Mouse (Mus musculus): Measurements from ENCODE around the gene Ttll5. TPM values are rescaled to one million over a fixed set of nuclear protein-coding genes. Genes with fewer than 3 reads are reported as not detected.

The Ttll5 gene
- polyA plus RNA-seq, 1 experiment = 22.2 TPM

- peak; percentile 67 for DNase-seq (ENCODE audit: low read depth)
- TF ChIP-seq CTCF (IDR thresholded peaks at IDR 0.05; ENCODE audit: borderline replicate concordance, extremely low read depth, insufficient read depth, insufficient read length) = no peak
- no peak for TF ChIP-seq POLR2A (IDR thresholded peaks at IDR 0.05; ENCODE audit: borderline replicate concordance, extremely low read depth, insufficient read depth, insufficient read length, poor library complexity, severe bottlenecking)
Observed at GRCm38 (mm10) chr12:85992013-85992837, 167.8 kb downstream of the Ttll5 start.

- TF ChIP-seq POLR2A (IDR thresholded peaks at IDR 0.05; ENCODE audit: borderline replicate concordance, extremely low read depth, insufficient read depth, insufficient read length, poor library complexity, severe bottlenecking) = no peak
- no peak for DNase-seq (ENCODE audit: low read depth)
Observed at GRCm38 (mm10) chr12:85992838-85993234, 168.4 kb downstream of the Ttll5 start.

GRCm38 (mm10) chr12:85993790-85994360 is 169.4 kb downstream of the Ttll5 start:
- no peak for TF ChIP-seq CTCF (IDR thresholded peaks at IDR 0.05; ENCODE audit: borderline replicate concordance, extremely low read depth, insufficient read depth, insufficient read length)
- no peak for TF ChIP-seq POLR2A (IDR thresholded peaks at IDR 0.05; ENCODE audit: borderline replicate concordance, extremely low read depth, insufficient read depth, insufficient read length, poor library complexity, severe bottlenecking)

GRCm38 (mm10) chr12:86000641-86001073 is 176.2 kb downstream of the Ttll5 start:
- peak; percentile 89 for DNase-seq (ENCODE audit: low read depth)
- TF ChIP-seq POLR2A (IDR thresholded peaks at IDR 0.05; ENCODE audit: borderline replicate concordance, extremely low read depth, insufficient read depth, insufficient read length, poor library complexity, severe bottlenecking) (no peak), CTCF (IDR thresholded peaks at IDR 0.05; ENCODE audit: borderline replicate concordance, extremely low read depth, insufficient read depth, insufficient read length) (no peak)

More at GRCm38 (mm10) chr12:85993790-85994360, 169.4 kb downstream of the Ttll5 start:
- no peak for DNase-seq (ENCODE audit: low read depth)

GRCm38 (mm10) chr12:86001120-86001655 is 176.7 kb downstream of the Ttll5 start:
- TF ChIP-seq POLR2A (IDR thresholded peaks at IDR 0.05; ENCODE audit: borderline replicate concordance, extremely low read depth, insufficient read depth, insufficient read length, poor library complexity, severe bottlenecking) (no peak), CTCF (IDR thresholded peaks at IDR 0.05; ENCODE audit: borderline replicate concordance, extremely low read depth, insufficient read depth, insufficient read length) (no peak)
- DNase-seq (ENCODE audit: low read depth) = no peak

- DNase-seq (ENCODE audit: low read depth) = no peak
Observed at GRCm38 (mm10) chr12:86004627-86005026, 180.2 kb downstream of the Ttll5 start.

GRCm38 (mm10) chr12:86007377-86007776 is 182.9 kb downstream of the Ttll5 start:
- no peak for DNase-seq (ENCODE audit: low read depth)
- no peak for TF ChIP-seq CTCF (IDR thresholded peaks at IDR 0.05; ENCODE audit: borderline replicate concordance, extremely low read depth, insufficient read depth, insufficient read length)
- TF ChIP-seq POLR2A (IDR thresholded peaks at IDR 0.05; ENCODE audit: borderline replicate concordance, extremely low read depth, insufficient read depth, insufficient read length, poor library complexity, severe bottlenecking) = no peak

More at GRCm38 (mm10) chr12:86004627-86005026, 180.2 kb downstream of the Ttll5 start:
- no peak for TF ChIP-seq CTCF (IDR thresholded peaks at IDR 0.05; ENCODE audit: borderline replicate concordance, extremely low read depth, insufficient read depth, insufficient read length)

GRCm38 (mm10) chr12:86010656-86011055 is 186.2 kb downstream of the Ttll5 start:
- DNase-seq (ENCODE audit: low read depth) = no peak
- no peak for TF ChIP-seq CTCF (IDR thresholded peaks at IDR 0.05; ENCODE audit: borderline replicate concordance, extremely low read depth, insufficient read depth, insufficient read length)
- TF ChIP-seq POLR2A (IDR thresholded peaks at IDR 0.05; ENCODE audit: borderline replicate concordance, extremely low read depth, insufficient read depth, insufficient read length, poor library complexity, severe bottlenecking) = no peak

GRCm38 (mm10) chr12:86012195-86012594 is 187.7 kb downstream of the Ttll5 start:
- TF ChIP-seq CTCF (IDR thresholded peaks at IDR 0.05; ENCODE audit: borderline replicate concordance, extremely low read depth, insufficient read depth, insufficient read length) (no peak), POLR2A (IDR thresholded peaks at IDR 0.05; ENCODE audit: borderline replicate concordance, extremely low read depth, insufficient read depth, insufficient read length, poor library complexity, severe bottlenecking) (no peak)

GRCm38 (mm10) chr12:86014174-86014573 is 189.7 kb downstream of the Ttll5 start:
- no peak for TF ChIP-seq CTCF (IDR thresholded peaks at IDR 0.05; ENCODE audit: borderline replicate concordance, extremely low read depth, insufficient read depth, insufficient read length)
- no peak for TF ChIP-seq POLR2A (IDR thresholded peaks at IDR 0.05; ENCODE audit: borderline replicate concordance, extremely low read depth, insufficient read depth, insufficient read length, poor library complexity, severe bottlenecking)
- DNase-seq (ENCODE audit: low read depth) = no peak

More at GRCm38 (mm10) chr12:86012195-86012594, 187.7 kb downstream of the Ttll5 start:
- no peak for DNase-seq (ENCODE audit: low read depth)

GRCm38 (mm10) chr12:86014621-86015020 is 190.2 kb downstream of the Ttll5 start:
- TF ChIP-seq POLR2A (IDR thresholded peaks at IDR 0.05; ENCODE audit: borderline replicate concordance, extremely low read depth, insufficient read depth, insufficient read length, poor library complexity, severe bottlenecking) = no peak
- DNase-seq (ENCODE audit: low read depth) = no peak

GRCm38 (mm10) chr12:86015114-86015513 is 190.7 kb downstream of the Ttll5 start:
- no peak for TF ChIP-seq CTCF (IDR thresholded peaks at IDR 0.05; ENCODE audit: borderline replicate concordance, extremely low read depth, insufficient read depth, insufficient read length)
- no peak for TF ChIP-seq POLR2A (IDR thresholded peaks at IDR 0.05; ENCODE audit: borderline replicate concordance, extremely low read depth, insufficient read depth, insufficient read length, poor library complexity, severe bottlenecking)

More at GRCm38 (mm10) chr12:86015114-86015513, 190.7 kb downstream of the Ttll5 start:
- DNase-seq (ENCODE audit: low read depth) = no peak

Data from brain, embryonic 14.5 days (tissue).